Mouse (Mus musculus) limb, embryonic 14.5 days (tissue): ENCODE results near the gene Foxn1. TPM values are rescaled to one million over a fixed set of nuclear protein-coding genes. Genes with fewer than 3 reads are reported as not detected.

Experiments
- ATAC-seq: fragments of 200-750 bp; cut with Nextera tagmentation; 2 replicates; pipeline ENCODE4 v1.8.0; 2017; ENCODE audit warnings: low read depth, moderate number of reproducible peaks, moderate TSS enrichment; ENCODE audit not compliant: low FRiP score
- DNase-seq: peaks from one replicate; pipeline ENCODE4 v3.0.0-alpha.2; 2015; ENCODE audit warnings: low spot score
- H3K27ac ChIP-seq: fragments of 300-500 bp; sonication (generic); replicated peaks from 2 replicates; pipeline ENCODE4 v1.5.1; 2014; ENCODE audit warnings: low read depth, mild to moderate bottlenecking, low read length, moderate library complexity, mixed read lengths
- H3K27me3 ChIP-seq: fragments of 300-500 bp; sonication (generic); 2 replicates; pipeline ENCODE4 v1.6.1; 2014; ENCODE audit warnings: low read length, mixed read lengths; ENCODE audit not compliant: control insufficient read depth, insufficient read depth
- H3K36me3 ChIP-seq: fragments of 300-500 bp; sonication (generic); 2 replicates; pipeline ENCODE4 v1.6.1; 2014; ENCODE audit warnings: mild to moderate bottlenecking, low read length, moderate library complexity, mixed read lengths; ENCODE audit not compliant: control insufficient read depth, insufficient read depth
- H3K4me1 ChIP-seq: fragments of 300-500 bp; sonication (generic); 2 replicates; pipeline ENCODE4 v1.6.1; 2014; ENCODE audit warnings: antibody characterized with exemption, low read length, mixed read lengths; ENCODE audit not compliant: control insufficient read depth, insufficient read depth
- H3K4me2 ChIP-seq: fragments of 300-500 bp; sonication (generic); replicated peaks from 2 replicates; pipeline ENCODE4 v1.6.1; 2014; ENCODE audit warnings: low read depth, mild to moderate bottlenecking, low read length, moderate library complexity; ENCODE audit not compliant: severe bottlenecking
- H3K4me3 ChIP-seq: fragments of 300-500 bp; sonication (generic); replicated peaks from 2 replicates; pipeline ENCODE4 v1.5.1; 2014; ENCODE audit warnings: low read length
- H3K9ac ChIP-seq: fragments of 300-500 bp; sonication (generic); 2 replicates; pipeline ENCODE4 v1.6.1; 2014; ENCODE audit warnings: mild to moderate bottlenecking, low read depth, low read length, moderate library complexity; ENCODE audit not compliant: severe bottlenecking
- H3K9me3 ChIP-seq: fragments of 300-500 bp; sonication (generic); 2 replicates; pipeline ENCODE4 v1.6.1; 2016; ENCODE audit warnings: low read length; ENCODE audit not compliant: control insufficient read depth
- POLR2A ChIP-seq: fragments of 200-500 bp; IDR thresholded peaks from 2 replicates; pipeline ENCODE4 v1.8.0; 2012; ENCODE audit warnings: inconsistent platforms, mild to moderate bottlenecking, moderate library complexity, borderline replicate concordance; ENCODE audit not compliant: insufficient read depth, insufficient read length; ENCODE audit errors: extremely low read depth
- WGBS: fragments of 180-500 bp; shearing (Covaris S2); extraction: QIAGEN DNeasy Blood & Tissue Kit; methylation state at CpG from one replicate; pipeline ENCODE4 v1.1.7; 2014; 5-methylcytosine and 5-hydroxymethylcytosine counted together
- polyA plus RNA-seq, 2 experiments: library from polyadenylated mRNA; depleted of rRNA in 1 of 2; stranded (reverse) in 1 of 2; unstranded in 1 of 2; fragments of >200 nt; fragmentation: Nextera tagmentation in 1 of 2; extraction: Ambion mirVana in 1 of 2; gene quantifications; 2 replicates each; pipeline versions ENCODE4 v1.2.1 to v1.2.3; 2012 to 2014

Foxn1 gene
- polyA plus RNA-seq, 2 experiments, result 0.96 to 1.9 TPM

DNA sequence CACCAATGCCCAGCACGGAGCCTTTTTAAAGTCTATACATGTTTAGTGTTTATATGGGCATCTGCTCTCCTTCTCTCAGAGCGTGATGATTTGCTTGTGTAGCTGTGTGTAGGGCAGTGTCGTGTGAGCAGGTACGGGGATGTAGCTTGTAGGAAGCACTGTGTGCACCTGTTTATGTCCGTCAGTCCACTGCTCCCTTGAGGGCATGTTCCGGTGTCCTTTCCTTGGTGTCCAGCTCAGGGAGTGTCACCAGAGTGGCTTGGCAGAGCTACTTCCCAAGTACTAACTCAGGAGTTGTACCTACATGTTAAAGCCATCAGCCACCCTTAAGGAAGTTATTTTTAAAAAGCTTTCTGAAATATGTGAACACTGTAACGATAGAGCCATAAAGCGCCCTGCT lies 49.3 kb downstream of the Foxn1 start:
- Histone ChIP-seq H3K27me3 (no peaks in the 10 kb centered on the region), H3K4me2 (no peak overlapping the region), H3K4me3 (no peak overlapping the region), H3K9me3 (no peaks in the 10 kb centered on the region), H3K27ac (no peak overlapping the region), H3K9ac (no peak overlapping the region), H3K4me1 (no peaks in the 10 kb centered on the region), H3K36me3 (peaks cover 67% of the 10 kb centered on the region)
- WGBS, result 94% methylated on average over 8 of the region's 8 CpGs
- TF ChIP-seq POLR2A, result no peak
- no peak for ATAC-seq
- no peak for DNase-seq

DNA sequence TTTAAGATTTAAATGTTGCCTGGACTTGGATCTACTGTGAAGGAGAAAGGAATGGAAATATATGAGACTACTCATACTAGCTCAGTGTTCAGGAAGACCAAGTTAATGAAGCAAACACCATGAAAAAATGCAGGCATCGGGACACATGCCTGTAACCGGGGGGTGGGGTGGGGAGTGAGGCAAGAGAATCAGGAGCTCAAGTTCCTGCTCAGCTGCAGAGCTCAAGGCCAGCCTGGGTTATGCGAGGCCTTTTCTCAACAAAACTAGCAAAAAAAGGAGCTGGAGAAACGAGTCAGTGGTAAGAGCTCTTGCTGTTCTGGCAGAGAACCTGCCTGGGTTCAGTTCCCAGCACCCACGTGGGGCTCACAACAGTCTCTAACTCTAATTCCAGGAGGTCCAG lies 52.4 kb downstream of the Foxn1 start:
- Histone ChIP-seq H3K27me3 (no peaks in the 10 kb centered on the region), H3K9me3 (no peaks in the 10 kb centered on the region), H3K9ac (no peak overlapping the region), H3K27ac (no peak overlapping the region), H3K4me3 (no peak overlapping the region), H3K4me2 (no peak overlapping the region), H3K36me3 (peaks cover 48% of the 10 kb centered on the region), H3K4me1 (peaks cover 2% of the 10 kb centered on the region; the same call in 1 of the 2 replicates)
- 94% methylated on average over 5 of the region's 5 CpGs for WGBS
- no peak for TF ChIP-seq POLR2A
- no peak for ATAC-seq
- DNase-seq, result no peak

DNA sequence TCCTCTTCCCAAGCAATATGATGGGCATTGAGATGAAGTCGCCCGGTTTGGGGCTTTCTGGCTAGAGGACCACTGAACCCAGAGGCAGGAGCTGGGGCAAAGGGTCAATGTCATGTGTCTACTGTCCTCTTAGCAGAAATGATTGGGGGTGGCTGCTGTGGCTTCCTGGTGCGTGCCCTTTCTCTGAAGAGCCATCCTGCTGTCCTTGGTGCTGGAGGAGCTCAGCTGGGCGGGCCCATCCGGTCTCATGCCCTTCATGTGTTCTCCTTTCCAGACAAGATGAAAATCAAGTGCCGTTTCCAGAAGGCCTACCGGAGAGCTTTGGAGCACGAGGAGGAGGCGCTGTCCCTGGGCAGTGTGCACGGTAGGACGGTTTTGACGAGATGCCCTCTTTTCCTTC lies 53.7 kb downstream of the Foxn1 start:
- WGBS, result 97% methylated on average over 12 of the region's 12 CpGs
- H3K9ac ChIP-seq, result no peak overlapping the region
- no peak overlapping the region for H3K27ac ChIP-seq
- peaks cover 5% of the 10 kb centered on the region; the same call in 1 of the 2 replicates for H3K4me1 ChIP-seq
- H3K36me3 ChIP-seq, result peaks cover 40% of the 10 kb centered on the region
- H3K4me2 ChIP-seq, result no peak overlapping the region
- no peaks in the 10 kb centered on the region for H3K9me3 ChIP-seq
- no peak for ATAC-seq
- no peak overlapping the region for H3K4me3 ChIP-seq
- TF ChIP-seq POLR2A, result no peak
- no peaks in the 10 kb centered on the region for H3K27me3 ChIP-seq
- DNase-seq, result no peak

DNA sequence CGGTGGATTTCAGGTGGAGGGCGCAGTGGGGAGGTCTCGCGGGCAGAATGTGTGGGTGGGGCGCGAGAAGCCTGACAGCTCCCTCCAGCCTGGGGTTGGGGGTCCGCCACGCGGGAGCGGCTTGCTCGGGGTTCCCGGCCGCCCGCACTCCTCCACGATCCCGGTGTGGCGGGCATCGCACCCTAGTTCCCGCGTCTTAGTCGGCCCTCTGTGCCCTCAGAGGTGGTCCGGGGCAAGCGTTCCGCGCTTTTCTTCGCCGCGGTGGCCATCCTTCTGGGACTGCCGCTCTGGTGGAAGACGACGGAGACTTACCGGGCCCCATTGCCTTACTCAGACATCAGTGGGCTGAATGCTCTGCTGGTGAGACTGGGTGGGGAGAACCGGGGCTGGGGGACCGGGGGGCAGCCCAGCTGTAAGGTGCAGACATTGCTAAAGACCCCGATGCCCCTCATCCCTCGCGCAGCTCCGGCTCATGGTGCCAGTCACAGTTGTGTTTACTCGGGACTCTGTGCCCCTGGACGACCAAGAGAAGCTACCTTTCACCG lies 57.8 kb downstream of the Foxn1 start:
- H3K27ac ChIP-seq, result no peak overlapping the region
- DNase-seq (no peak), ATAC-seq (peak; percentile 56; the same call in 1 of the 2 replicates)
- peak overlapping the region; percentile 66 for H3K9ac ChIP-seq
- H3K27me3 ChIP-seq, result no peaks in the 10 kb centered on the region
- H3K9me3 ChIP-seq, result no peaks in the 10 kb centered on the region
- H3K4me1 ChIP-seq, result peaks cover 5% of the 10 kb centered on the region; the same call in 1 of the 2 replicates
- peak overlapping the region; percentile 64 for H3K4me3 ChIP-seq
- no peak for TF ChIP-seq POLR2A
- peak overlapping the region; percentile 77 for H3K4me2 ChIP-seq
- 2% methylated on average over 23 of the region's 41 CpGs for WGBS
- H3K36me3 ChIP-seq, result peaks cover 16% of the 10 kb centered on the region

GRCm38 (mm10) chr11:78327634-78328511 lies 58.5 kb downstream of the Foxn1 start, which contains the start of gene Pigs:
TSS of gene Pigs (plus strand) at chr11:78328415.
- H3K27ac ChIP-seq, result no peak within 1 kb of the TSS
- H3K4me2 ChIP-seq, result peak within 1 kb of the TSS; percentile 77
- H3K9ac ChIP-seq, result peak within 1 kb of the TSS; percentile 66
- peak; percentile 95 for DNase-seq
- WGBS, result 16% methylated on average over 33 of the region's 37 CpGs
- 0 out of 2 replicates have a peak, but pooled peaks have one; percentile 61 for TF ChIP-seq POLR2A
- peaks cover 11% of the 10 kb centered on the region for H3K4me1 ChIP-seq
- peaks cover 8% of the 10 kb centered on the region for H3K36me3 ChIP-seq
- H3K9me3 ChIP-seq, result no peaks in the 10 kb centered on the region
- H3K4me3 ChIP-seq, result peak within 1 kb of the TSS; percentile 64
- H3K27me3 ChIP-seq, result no peaks in the 10 kb centered on the region
- ATAC-seq, result peak; percentile 98
